Mouse (Mus musculus) layer of hippocampus, adult 18-20 months (tissue): ENCODE measurements around the gene Psmb9. TPM values are rescaled to one million over a fixed set of nuclear protein-coding genes. Genes with fewer than 3 reads are reported as not detected.
"Not testable (repeated sequence)": the region's sequence is repeated elsewhere in the genome, so short reads cannot be mapped to it uniquely, and the experiment has no call there.

Experiments
- DNase-seq, 2 experiments: peaks; one replicate each; pipeline ENCODE4 v3.0.0; 2022; ENCODE audit warnings: low spot score in 2 of 2
- total RNA-seq, 2 experiments: library from RNA; stranded (reverse); gene quantifications; 2 replicates each; pipeline ENCODE4 v1.2.3; 2021

The Psmb9 gene
- total RNA-seq, 2 experiments from 2014 or later, result 2.1 to 3.7 TPM

GRCm38 (mm10) chr17:34186885-34187260 lies 691 bp downstream of the Psmb9 start:
- no peak for DNase-seq

DNA sequence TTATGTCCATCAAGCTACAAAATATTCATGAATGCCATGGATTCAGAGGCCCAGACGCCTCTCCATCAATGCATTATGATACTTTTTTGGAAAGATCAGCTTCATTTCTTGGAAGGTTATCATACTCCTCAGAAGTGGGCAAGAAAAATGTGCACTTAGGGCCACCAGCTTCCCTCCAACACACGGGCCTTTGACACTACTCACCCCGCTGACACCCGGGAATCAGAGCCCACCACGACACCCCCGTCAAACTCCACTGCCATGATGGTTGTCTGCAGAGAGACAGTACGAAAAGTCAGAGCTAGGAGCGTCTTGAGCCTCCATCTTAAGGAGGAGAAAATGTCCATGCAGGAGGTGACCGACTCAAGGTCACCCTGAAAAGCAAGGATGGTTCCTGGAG lies 2.0 kb downstream of the Psmb9 start:
- no peak for DNase-seq

DNA sequence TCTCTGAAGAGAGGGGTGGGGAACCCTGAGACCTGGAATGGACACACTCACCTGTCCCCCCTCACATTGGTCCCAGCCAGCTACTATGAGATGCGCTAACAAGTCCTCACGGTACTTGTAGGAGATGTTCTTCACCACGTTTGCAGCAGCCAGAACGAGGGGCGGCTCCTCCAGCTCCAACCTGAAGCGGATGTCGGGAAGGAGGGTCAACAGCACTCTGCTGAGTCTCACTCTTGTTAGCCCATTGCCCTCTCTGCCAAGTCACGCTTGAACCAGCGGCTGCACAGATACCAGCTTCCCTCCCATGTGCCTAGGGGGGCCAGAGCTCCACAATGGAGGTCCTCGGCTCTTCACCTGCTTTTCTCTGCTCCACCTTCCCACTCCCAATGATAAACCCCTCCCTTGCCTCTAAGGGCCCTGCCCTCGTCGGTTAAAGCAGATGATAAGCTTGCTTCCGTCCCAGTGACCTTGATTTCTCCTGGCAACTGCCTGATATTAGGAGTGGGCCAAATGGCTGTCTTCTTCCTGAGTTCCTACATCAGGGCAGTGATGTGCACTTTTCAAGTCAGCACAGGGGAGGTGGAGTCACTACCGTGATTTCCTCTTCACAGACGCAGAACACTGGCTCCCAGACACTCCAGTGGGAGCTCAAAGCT lies 3.9 kb downstream of the Psmb9 start:
- DNase-seq, result no peak

DNA sequence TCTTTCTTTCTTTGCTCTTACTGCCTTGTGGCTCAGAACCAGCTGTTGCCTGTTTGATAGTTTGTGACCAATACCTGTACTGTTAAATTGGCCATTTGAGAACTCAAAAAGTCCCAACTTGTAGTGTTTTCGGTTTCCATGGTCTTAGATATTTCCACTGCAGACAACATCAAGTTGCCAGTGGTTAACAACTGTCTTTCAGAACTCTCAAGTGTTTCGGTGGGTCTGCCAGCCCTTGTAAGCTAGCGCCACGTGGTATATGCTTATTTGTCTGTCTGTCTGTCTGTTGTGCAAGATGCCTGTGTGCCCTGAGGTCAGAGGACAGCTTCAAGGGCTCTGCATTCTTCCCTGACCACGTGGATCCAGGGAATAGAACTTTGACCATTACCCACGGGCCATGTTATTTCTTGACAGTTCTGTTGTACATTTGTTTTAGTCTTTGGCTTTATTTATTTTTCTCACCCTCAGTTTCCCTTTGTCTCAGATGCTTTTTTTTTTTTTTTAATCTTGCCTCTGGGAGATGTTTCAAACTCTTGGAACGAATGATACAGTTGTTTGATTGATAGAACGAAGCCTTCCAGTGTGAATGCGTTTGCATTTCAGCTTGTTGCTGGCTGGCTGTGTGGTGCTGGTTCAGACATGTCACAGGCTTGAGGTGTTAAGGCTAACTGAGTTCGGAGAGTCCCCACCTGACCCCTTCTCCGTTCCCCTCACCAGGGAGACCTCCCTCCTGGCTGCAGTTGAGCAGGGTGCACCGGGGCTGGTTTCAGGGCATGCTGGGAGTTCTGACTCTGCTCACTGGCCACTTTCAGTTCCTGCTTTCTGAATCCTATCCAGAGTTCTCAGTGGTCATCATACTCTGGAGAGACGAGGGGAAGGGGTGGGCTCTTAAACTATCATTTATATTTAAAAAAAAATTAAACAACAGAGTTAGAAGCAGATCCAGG lies 7.4 kb downstream of the Psmb9 start:
- DNase-seq, result no peak

DNA sequence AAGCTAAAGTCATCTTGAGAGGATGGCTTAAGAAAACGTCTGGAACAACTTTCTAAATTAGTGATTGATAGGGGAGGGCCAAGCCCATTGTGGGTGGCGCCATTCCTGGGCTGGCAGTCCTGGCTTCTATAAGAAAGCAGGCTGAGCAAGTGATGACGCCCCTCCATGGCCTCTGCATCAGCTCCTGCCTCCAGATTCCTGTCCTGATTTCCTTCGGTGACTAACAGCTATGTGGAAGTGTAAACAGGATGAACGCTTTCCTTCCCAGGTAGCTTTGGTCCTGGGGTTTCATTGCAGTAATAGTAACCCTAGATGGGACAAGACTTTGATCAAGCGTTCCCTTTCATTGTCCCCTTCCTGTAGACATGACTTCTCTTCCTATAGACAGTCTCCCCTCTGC lies 8.5 kb downstream of the Psmb9 start:
- no peak for DNase-seq

DNA sequence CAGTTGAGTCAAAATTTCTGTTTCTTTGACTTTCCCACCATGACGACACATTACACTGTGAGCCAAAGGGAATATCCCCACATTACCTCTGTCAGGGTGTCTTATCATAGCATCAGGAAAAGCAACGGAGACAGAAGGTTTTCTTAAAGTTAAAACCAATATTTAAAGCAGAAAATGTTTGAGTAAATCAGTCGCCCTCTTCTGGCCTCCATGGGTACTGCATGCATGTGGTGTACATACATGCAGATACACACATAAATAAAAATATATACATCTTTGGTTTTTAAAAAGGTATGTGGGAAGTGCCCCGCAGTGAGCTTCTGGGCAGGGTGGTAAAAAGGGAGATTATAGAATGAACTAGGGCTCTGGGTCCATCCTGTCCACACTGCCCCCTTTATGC lies 10.4 kb downstream of the Psmb9 start:
- no peak for DNase-seq

DNA sequence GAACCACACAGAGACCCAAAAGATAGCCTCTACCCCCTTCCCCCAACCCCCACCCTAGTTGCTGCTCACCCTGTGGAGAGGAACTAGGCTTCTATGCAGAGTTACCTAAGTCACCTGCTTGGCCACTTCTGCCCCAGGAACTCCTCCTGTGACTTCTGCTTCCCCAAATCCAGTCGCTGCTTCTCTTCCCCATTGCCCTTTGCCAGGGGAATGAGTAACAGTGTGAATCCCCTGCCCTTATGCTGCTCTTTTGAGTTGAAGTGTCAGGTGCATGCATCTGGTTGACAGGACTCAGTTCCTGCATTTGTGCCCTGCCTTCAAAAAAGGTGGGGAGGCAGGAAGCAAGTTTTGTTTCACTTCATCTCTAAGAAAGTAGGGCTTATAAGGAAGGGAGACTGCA lies 13.5 kb downstream of the Psmb9 start:
- no peak for DNase-seq

DNA sequence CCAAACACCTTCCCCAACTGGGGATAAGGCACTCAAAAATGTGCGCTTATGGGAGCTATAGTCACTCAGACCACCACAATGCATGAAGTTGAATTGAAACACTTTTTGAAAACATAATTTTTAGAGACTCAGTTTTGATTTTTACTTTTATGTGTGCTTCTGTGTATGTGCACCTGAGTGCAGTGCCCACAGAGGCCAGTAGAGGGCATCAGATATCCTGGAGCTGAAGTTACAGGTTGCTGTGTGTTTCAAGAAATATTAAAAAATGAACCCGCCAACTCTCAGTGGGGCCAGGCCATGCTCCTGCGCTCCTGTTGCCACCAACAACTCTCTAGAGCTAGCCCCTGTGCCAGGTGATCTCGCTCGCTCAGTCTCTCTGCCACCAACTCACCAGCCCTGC lies 15.0 kb downstream of the Psmb9 start:
- DNase-seq, result no peak

GRCm38 (mm10) chr17:34170877-34171498 lies 16.6 kb downstream of the Psmb9 start:
- peak; percentile 76 to 91 for DNase-seq

DNA sequence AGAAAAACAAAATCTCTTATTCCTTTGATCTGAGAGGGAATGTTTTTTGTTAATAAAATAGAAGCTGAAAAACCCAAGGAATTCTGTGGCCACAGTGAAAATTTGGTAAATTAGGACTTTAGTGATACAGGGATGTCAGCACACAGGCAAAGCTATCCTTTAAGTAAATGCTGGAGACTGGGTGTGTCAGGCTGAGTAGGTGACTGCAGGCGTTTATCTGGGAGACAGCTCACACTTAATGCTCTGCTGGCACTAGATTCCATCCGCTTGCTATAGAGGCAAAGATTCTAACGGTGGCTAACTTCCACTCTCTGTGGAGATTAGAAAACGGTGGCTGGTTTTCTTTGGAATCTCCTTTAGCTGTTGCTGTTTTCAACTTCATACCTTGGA lies 17.1 kb downstream of the Psmb9 start:
- no peak for DNase-seq

- DNase-seq, result peak in 1 of 2 experiments; percentile 52
Measured at GRCm38 (mm10) chr17:34169279-34169678, 18.3 kb downstream of the Psmb9 start.

- DNase-seq, result no peak
Measured at GRCm38 (mm10) chr17:34165033-34165730, 22.4 kb downstream of the Psmb9 start.

GRCm38 (mm10) chr17:34164202-34164895 lies 23.2 kb downstream of the Psmb9 start:
- DNase-seq, result peak in 1 of 2 experiments; percentile 30

DNA sequence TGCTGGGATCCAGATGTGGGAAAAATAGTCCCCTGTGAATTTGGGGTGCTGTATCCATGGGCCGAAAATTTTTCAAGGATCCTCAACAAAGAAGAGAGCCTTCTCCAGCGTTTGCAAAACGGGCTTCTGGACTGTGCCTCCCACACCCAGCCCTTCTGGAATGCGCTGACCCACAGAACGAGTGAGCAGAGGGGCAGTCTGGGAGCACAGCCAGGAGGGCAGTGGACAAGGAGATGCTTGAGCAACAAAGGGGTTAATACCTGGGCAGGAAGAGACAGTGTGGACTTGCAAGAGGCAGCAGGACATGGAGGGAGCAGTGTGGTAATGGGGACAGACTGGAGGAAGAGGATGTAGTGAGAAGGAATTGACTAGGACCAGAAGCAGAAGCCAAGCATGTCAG lies 32.0 kb downstream of the Psmb9 start:
- no peak for DNase-seq

- peak in 1 of 2 experiments; percentile 80 for DNase-seq
Measured at GRCm38 (mm10) chr17:34152923-34153322, 34.6 kb downstream of the Psmb9 start, which contains the start of gene H2-DMb1. Gene H2-DMb1 (plus strand): TSS chr17:34153072.

GRCm38 (mm10) chr17:34144960-34145371 lies 42.6 kb downstream of the Psmb9 start:
- DNase-seq, result no peak

GRCm38 (mm10) chr17:34144221-34144620 lies 43.3 kb downstream of the Psmb9 start:
- not testable (repeated sequence) for DNase-seq

GRCm38 (mm10) chr17:34143461-34143860 lies 44.1 kb downstream of the Psmb9 start:
- DNase-seq, result no peak

GRCm38 (mm10) chr17:34143033-34143432 lies 44.5 kb downstream of the Psmb9 start, which contains the start of gene H2-DMb2:
Gene H2-DMb2 (plus strand): TSS chr17:34143307.
- no peak for DNase-seq

DNA sequence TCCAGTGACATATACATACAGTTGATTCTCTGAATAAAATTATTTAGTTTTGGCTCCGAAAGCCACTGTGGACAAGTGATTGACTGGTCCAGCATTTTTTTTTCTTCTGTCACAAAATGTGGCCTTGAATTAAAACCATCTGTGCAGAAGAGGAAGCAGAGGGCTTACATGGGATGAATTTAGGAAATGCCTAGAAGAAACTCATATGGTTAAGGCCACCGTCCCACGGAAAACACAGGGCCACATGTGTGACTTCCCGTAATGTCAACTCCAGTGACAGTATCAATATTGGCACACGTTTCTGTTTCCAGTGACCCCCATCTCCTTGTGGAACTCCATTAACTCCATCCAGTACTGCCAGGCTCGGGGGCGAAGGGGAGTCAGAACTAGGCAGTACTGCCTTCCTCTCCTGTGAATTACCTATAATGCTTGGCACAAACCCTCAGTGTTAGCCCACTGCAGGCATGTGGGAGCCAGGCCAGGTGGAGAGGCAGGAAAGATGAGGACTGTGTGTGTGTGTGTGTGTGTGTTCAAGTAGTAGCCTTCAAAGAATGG lies 45.0 kb downstream of the Psmb9 start:
- no peak for DNase-seq
